Mouse (Mus musculus) ES-Bruce4 (cell line): Measurements from ENCODE around the gene Grin2a.

Experiments used
- CTCF ChIP-seq: IDR thresholded peaks from one replicate; pipeline ENCODE4 v1.8.1; 2011; ENCODE audit warnings: low read depth, low read length
- POLR2A ChIP-seq: IDR thresholded peaks from one replicate; pipeline ENCODE4 v1.8.1; 2011; ENCODE audit warnings: low read length; ENCODE audit not compliant: insufficient read depth

DNA sequence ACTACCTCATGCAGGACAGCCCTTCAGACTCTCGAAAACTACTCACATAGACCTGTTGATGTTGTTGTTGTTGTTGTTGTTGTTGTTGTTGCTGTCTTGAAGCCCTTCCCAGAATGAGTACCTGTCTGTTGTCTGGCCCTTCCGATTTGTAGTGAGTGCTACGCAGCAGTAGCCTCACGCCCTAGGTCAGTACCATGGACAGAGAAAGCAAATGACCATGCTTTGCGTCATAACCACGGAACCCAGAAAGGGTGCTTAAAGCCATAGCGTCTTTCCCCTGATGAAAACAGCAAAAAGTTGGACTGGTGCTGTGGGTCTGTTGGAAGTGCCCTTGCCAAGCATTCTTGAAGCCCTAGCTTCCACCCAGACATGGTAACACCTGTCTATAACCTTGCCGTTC lies 158.8 kb downstream of the Grin2a start:
- TF ChIP-seq CTCF (no peak), POLR2A (no peak)
